In genomic region chr9:101270020-101270419, GRCm38 (mm10) we compare ENCODE assay signal across 16 mouse cellular contexts.
"Had no signal": no experiment of that assay in that cellular context is flagged by ENCODE, and none has a peak within 500 bp of the region (broad histone marks: within the 10 kb centered on the region; RNA-seq: fewer than 3 reads in every experiment).

No protein-coding gene starts in this region.

- H3K27me3 ChIP-seq: intestine, embryonic 15.5 days; kidney, embryonic 15.5 days; liver, embryonic 15.5 days; megakaryocyte, embryonic 14.5 days; midbrain, embryonic 15.5 days; neural tube, embryonic 13.5 days had no signal

- ATAC-seq: intestine, embryonic 15.5 days; midbrain, embryonic 15.5 days had no signal

- H3K4me1 ChIP-seq: liver, embryonic 15.5 days had no signal

- H3K27ac ChIP-seq: intestine, embryonic 15.5 days; kidney, embryonic 15.5 days; liver, embryonic 15.5 days; macrophage; midbrain, embryonic 15.5 days; neural tube, embryonic 13.5 days had no signal

- DNase-seq: layer of hippocampus, postnatal 36 days; lung, embryonic 14.5 days; lung, postnatal 14 days; right cerebral cortex, postnatal 4 days; spleen, adult 18-20 months; thymus, adult 2 months; thymus, postnatal 25 days had no signal

- H3K4me2 ChIP-seq: intestine, embryonic 15.5 days; kidney, embryonic 15.5 days; liver, embryonic 11.5 days; liver, embryonic 15.5 days; lung, embryonic 14.5 days; midbrain, embryonic 11.5 days; midbrain, embryonic 15.5 days; neural tube, embryonic 13.5 days had no signal

- H3K36me3 ChIP-seq: intestine, embryonic 15.5 days; kidney, embryonic 15.5 days; liver, embryonic 15.5 days; midbrain, embryonic 15.5 days; neural tube, embryonic 13.5 days had no signal

- H3K9ac ChIP-seq: intestine, embryonic 15.5 days; kidney, embryonic 15.5 days; liver, embryonic 15.5 days; lung, embryonic 14.5 days; midbrain, embryonic 15.5 days; neural tube, embryonic 13.5 days had no signal

- H3K4me3 ChIP-seq: intestine, embryonic 15.5 days; kidney, embryonic 15.5 days; liver, embryonic 15.5 days; megakaryocyte, embryonic 14.5 days; midbrain, embryonic 15.5 days; neural tube, embryonic 13.5 days had no signal

- H3K9me3 ChIP-seq: intestine, embryonic 15.5 days; kidney, embryonic 15.5 days; liver, embryonic 15.5 days; midbrain, embryonic 15.5 days had no signal
